Mouse (Mus musculus) stomach, postnatal 0 days (tissue): ENCODE data around the gene Nfib. TPM values are rescaled to one million over a fixed set of nuclear protein-coding genes. Genes with fewer than 3 reads are reported as not detected.

ENCODE experiments used
- ATAC-seq: fragments of 200-750 bp; cut with Nextera tagmentation; 2 replicates; pipeline ENCODE4 v1.8.0; 2017; ENCODE audit not compliant: low FRiP score, low TSS enrichment
- DNase-seq: peaks from one replicate; pipeline ENCODE4 v3.0.0-alpha.2; 2016; ENCODE audit warnings: low spot score
- H3K27ac ChIP-seq: fragments of 300-500 bp; sonication (generic); replicated peaks from 2 replicates; pipeline ENCODE4 v1.5.1; 2014; ENCODE audit warnings: mild to moderate bottlenecking, control low read depth
- H3K27me3 ChIP-seq: fragments of 300-500 bp; sonication (generic); 2 replicates; pipeline ENCODE4 v1.6.1; 2014; ENCODE audit warnings: low read length; ENCODE audit not compliant: control insufficient read depth, insufficient read depth
- H3K36me3 ChIP-seq: fragments of 300-500 bp; sonication (generic); 2 replicates; pipeline ENCODE4 v1.6.1; 2014; ENCODE audit warnings: low read length, mixed read lengths; ENCODE audit not compliant: control insufficient read depth, insufficient read depth
- H3K4me1 ChIP-seq: fragments of 300-500 bp; sonication (generic); replicated peaks from 2 replicates; pipeline ENCODE4 v1.6.1; 2014; ENCODE audit warnings: antibody characterized with exemption; ENCODE audit not compliant: control insufficient read depth, insufficient read depth
- H3K4me2 ChIP-seq: fragments of 300-500 bp; sonication (generic); replicated peaks from 2 replicates; pipeline ENCODE4 v1.6.1; 2014; ENCODE audit warnings: low read depth, mild to moderate bottlenecking, control low read depth, moderate library complexity
- H3K4me3 ChIP-seq: fragments of 300-500 bp; sonication (generic); 2 replicates; pipeline ENCODE4 v1.5.1; 2014; ENCODE audit warnings: low read depth, low read length, control low read depth
- H3K9ac ChIP-seq: fragments of 300-500 bp; sonication (generic); 2 replicates; pipeline ENCODE4 v1.6.1; 2014; ENCODE audit warnings: mild to moderate bottlenecking, low read length, control low read depth, mixed read lengths
- H3K9me3 ChIP-seq: fragments of 300-500 bp; sonication (generic); 2 replicates; pipeline ENCODE4 v1.6.1; 2016; ENCODE audit warnings: low read length; ENCODE audit not compliant: control insufficient read depth
- CTCF ChIP-seq: IDR thresholded peaks from 2 replicates; pipeline ENCODE4 v1.5.1; 2016; ENCODE audit warnings: antibody characterized with exemption, low read depth, mild to moderate bottlenecking, moderate library complexity
- EP300 ChIP-seq: optimal IDR thresholded peaks from 2 replicates; pipeline ENCODE3; 2016; ENCODE audit warnings: antibody characterized with exemption
- WGBS: fragments of 180-500 bp; shearing (Covaris S2); extraction: QIAGEN DNeasy Blood & Tissue Kit; methylation state at CpG from one replicate; pipeline ENCODE4 v1.1.7; 2014; 5-methylcytosine and 5-hydroxymethylcytosine counted together
- polyA plus RNA-seq: library from polyadenylated mRNA; unstranded; fragments of >200 nt; fragmentation: Nextera tagmentation; extraction: Ambion mirVana; gene quantifications from 2 replicates; pipeline ENCODE4 v1.2.1, GENCODE M21; 2015

Nfib gene
- polyA plus RNA-seq, 1 experiment from 2014 or later, result 19.9 TPM

- no peak for TF ChIP-seq EP300
- TF ChIP-seq CTCF, result no peak
- H3K4me3 ChIP-seq, result no peak overlapping the region
- no peaks in the 10 kb centered on the region for H3K9me3 ChIP-seq
- no peak overlapping the region for H3K9ac ChIP-seq
- ATAC-seq (no peak), DNase-seq (no peak)
- no peaks in the 10 kb centered on the region for H3K36me3 ChIP-seq
- WGBS, result 64% methylated on average over 5 of the region's 5 CpGs
- H3K27ac ChIP-seq, result no peak overlapping the region
- no peak overlapping the region for H3K4me2 ChIP-seq
- H3K27me3 ChIP-seq, result no peaks in the 10 kb centered on the region
- no peaks in the 10 kb centered on the region for H3K4me1 ChIP-seq
Measured at GRCm38 (mm10) chr4:82695760-82696501, 9.6 kb downstream of the Nfib start.

- Histone ChIP-seq H3K4me2 (no peak overlapping the region), H3K36me3 (no peaks in the 10 kb centered on the region), H3K4me3 (no peak overlapping the region), H3K9me3 (no peaks in the 10 kb centered on the region), H3K27ac (no peak overlapping the region), H3K4me1 (0 out of 2 replicates have a peak, but pooled peaks cover 2% of the 10 kb centered on the region), H3K27me3 (no peaks in the 10 kb centered on the region), H3K9ac (no peak overlapping the region)
- DNase-seq (no peak), ATAC-seq (no peak)
- TF ChIP-seq EP300 (no peak), CTCF (no peak)
- 26% methylated on average over 3 of the region's 3 CpGs for whole genome bisulfite sequencing
Measured at GRCm38 (mm10) chr4:82692009-82692326, 13.6 kb downstream of the Nfib start.

DNA sequence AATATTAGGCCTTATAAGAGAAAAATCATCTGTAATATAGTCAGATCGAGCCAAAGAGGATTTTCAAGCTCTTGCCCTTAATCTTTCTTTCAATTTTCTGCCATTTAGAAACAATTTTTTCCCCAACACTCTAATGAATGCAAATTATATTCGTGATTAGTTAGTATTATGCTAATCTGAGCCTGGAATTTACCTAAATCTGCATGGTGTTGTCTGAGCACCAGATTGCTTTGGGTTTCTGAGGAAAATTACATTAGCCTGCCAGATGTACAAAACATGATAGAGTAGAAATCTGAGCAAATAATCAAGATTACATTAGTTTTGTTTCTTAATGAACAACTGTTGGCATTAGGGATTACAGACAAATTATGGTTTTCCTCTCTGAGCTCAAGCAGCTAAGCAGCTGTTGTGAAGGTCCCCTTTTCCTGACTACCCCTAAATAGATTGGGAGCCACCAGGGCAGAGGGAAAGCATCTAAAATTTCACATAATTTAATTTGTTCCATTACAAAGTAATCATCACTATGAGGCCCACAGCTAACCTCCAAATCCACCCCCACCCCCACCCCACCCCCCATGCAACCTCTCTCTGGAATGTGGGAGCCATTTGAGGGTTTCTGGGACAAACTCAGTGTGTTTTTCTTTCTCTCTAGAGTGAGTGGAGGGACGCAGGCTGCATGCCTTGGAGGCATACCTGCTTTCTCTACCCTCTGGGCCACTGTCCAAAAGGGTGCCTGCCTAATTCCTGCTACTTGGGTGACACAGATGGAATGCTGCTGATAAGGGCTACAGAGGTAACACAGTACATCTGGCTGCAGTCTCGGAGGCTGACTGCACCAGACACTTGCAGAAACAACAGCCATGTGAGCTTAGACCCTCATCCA is 14.2 kb downstream of the Nfib start:
- Histone ChIP-seq H3K27ac (no peak overlapping the region), H3K4me2 (no peak overlapping the region), H3K4me3 (no peak overlapping the region), H3K36me3 (no peaks in the 10 kb centered on the region), H3K9ac (no peak overlapping the region), H3K4me1 (0 out of 2 replicates have a peak, but pooled peaks cover 2% of the 10 kb centered on the region), H3K27me3 (no peaks in the 10 kb centered on the region), H3K9me3 (no peaks in the 10 kb centered on the region)
- DNase-seq (no peak), ATAC-seq (no peak)
- TF ChIP-seq CTCF, result no peak
- TF ChIP-seq EP300, result no peak
- 43% methylated on average over 4 of the region's 4 CpGs for whole genome bisulfite sequencing

DNA sequence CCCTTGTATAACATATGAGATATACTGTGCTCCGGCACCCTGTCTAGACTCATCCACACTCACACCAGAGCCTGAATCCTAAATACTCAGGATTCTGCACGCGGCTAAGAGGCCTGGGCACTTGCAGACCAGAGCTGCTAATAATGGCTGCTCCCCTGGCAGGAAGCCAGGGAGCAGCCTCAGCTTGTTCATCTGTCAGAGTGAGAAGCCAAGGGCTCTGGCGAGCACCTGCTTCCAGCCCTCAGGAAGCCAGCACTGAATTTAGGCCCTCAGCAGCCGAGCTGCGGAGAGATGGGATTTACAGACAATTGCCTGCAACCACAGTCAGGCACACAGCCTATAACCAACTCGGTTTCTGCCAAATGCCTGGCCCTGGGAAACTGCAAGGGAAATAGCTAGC is 15.3 kb downstream of the Nfib start:
- H3K9ac ChIP-seq, result no peak overlapping the region
- H3K4me3 ChIP-seq, result no peak overlapping the region
- H3K4me2 ChIP-seq, result no peak overlapping the region
- DNase-seq (peak; percentile 22), ATAC-seq (0 out of 2 replicates have a peak, but pooled peaks have one; percentile 18)
- no peaks in the 10 kb centered on the region for H3K9me3 ChIP-seq
- 31% methylated on average over 7 of the region's 7 CpGs for WGBS
- 0 out of 2 replicates have a peak, but pooled peaks cover 2% of the 10 kb centered on the region for H3K4me1 ChIP-seq
- H3K36me3 ChIP-seq, result no peaks in the 10 kb centered on the region
- no peaks in the 10 kb centered on the region for H3K27me3 ChIP-seq
- TF ChIP-seq CTCF (no peak), EP300 (no peak)
- H3K27ac ChIP-seq, result no peak overlapping the region

- Histone ChIP-seq H3K27me3 (no peaks in the 10 kb centered on the region), H3K4me1 (0 out of 2 replicates have a peak, but pooled peaks cover 2% of the 10 kb centered on the region), H3K4me2 (no peak overlapping the region), H3K36me3 (no peaks in the 10 kb centered on the region), H3K27ac (no peak overlapping the region), H3K9me3 (no peaks in the 10 kb centered on the region), H3K4me3 (no peak overlapping the region), H3K9ac (no peak overlapping the region)
- no peak for DNase-seq
- no peak for ATAC-seq
- 88% methylated on average over 6 of the region's 6 CpGs for WGBS
- TF ChIP-seq EP300, result no peak
- TF ChIP-seq CTCF, result no peak
Measured at GRCm38 (mm10) chr4:82686037-82686436, 19.5 kb downstream of the Nfib start.
